Mouse (Mus musculus): ENCODE data around the gene Trip10. TPM values are rescaled to one million over a fixed set of nuclear protein-coding genes. Genes with fewer than 3 reads are reported as not detected.

Gene Trip10
- total and polyA plus RNA-seq, 3 experiments: 10.9 to 20.8 TPM; not detected in 1

- peak overlapping the region; percentile 12 to 31; a peak in 1 of 4 replicates for H3K4me3 ChIP-seq (ENCODE audit: control insufficient read depth in 1 of 2, insufficient read depth in 1 of 2, low read depth in 2 of 2, low read length in 2 of 2)
- H3K4me1 ChIP-seq (ENCODE audit: control insufficient read depth in 1 of 2, insufficient read depth in 2 of 2, low read length in 2 of 2): peaks cover 0 to 8% of the 10 kb centered on the region in 2 experiments; a peak in 2 of 4 replicates
- TF ChIP-seq ZNF384 (IDR thresholded peaks at IDR 0.05; ENCODE audit: low read depth, low read length) (no peak), KAT2A (conservative IDR thresholded peaks at IDR 0.05; ENCODE audit: low read depth, low read length) (no peak), ZKSCAN1 (IDR thresholded peaks at IDR 0.05; ENCODE audit: low read depth, low read length) (no peak), CHD2 (IDR thresholded peaks at IDR 0.05; ENCODE audit: low read length) (no peak), USF2 (IDR thresholded peaks at IDR 0.05; ENCODE audit: borderline replicate concordance in 1 of 2, insufficient read depth in 1 of 2, low read depth in 1 of 2, low read length in 2 of 2) (no peak), UBTF (IDR thresholded peaks at IDR 0.05; ENCODE audit: borderline replicate concordance, insufficient read depth, low read depth, low read length) (no peak), MEF2A (IDR thresholded peaks at IDR 0.05; ENCODE audit: extremely low read depth, insufficient replicate concordance, low read depth, low read length, poor library complexity, severe bottlenecking) (no peak), ETS1 (IDR thresholded peaks at IDR 0.05; ENCODE audit: low read depth, low read length) (no peak), ELF1 (IDR thresholded peaks at IDR 0.05; ENCODE audit: low read depth, low read length) (no peak), NRF1 (IDR thresholded peaks at IDR 0.05; ENCODE audit: insufficient read depth, low read depth, low read length, poor library complexity, severe bottlenecking) (no peak), EP300 (IDR thresholded peaks at IDR 0.05; ENCODE audit: low read depth in 1 of 2, low read length in 2 of 2) (no peak), E2F4 (IDR thresholded peaks at IDR 0.05; ENCODE audit: borderline replicate concordance, low read depth, low read length) (no peak), POLR2A (IDR thresholded peaks at IDR 0.05; ENCODE audit: control insufficient read depth in 1 of 2, insufficient read depth in 1 of 2, low read depth in 1 of 2, low read length in 2 of 2, poor library complexity in 1 of 2) (no peak), TAL1 (IDR thresholded peaks at IDR 0.05; ENCODE audit: low read length) (no peak), MAX (IDR thresholded peaks at IDR 0.05; ENCODE audit: low read length) (no peak), JUND (IDR thresholded peaks at IDR 0.05; ENCODE audit: low read depth, low read length) (no peak), TBP (IDR thresholded peaks at IDR 0.05; ENCODE audit: low read depth, low read length) (no peak), MYC (IDR thresholded peaks at IDR 0.05; ENCODE audit: low read depth, low read length) (no peak), RAD21 (IDR thresholded peaks at IDR 0.05; ENCODE audit: low read depth, low read length) (no peak), ZMIZ1 (IDR thresholded peaks at IDR 0.05; ENCODE audit: low read depth, low read length) (no peak)
These were observed 22.0 kb downstream of the Trip10 start for GRCm38 (mm10) chr17:57271301-57271700.

GRCm38 (mm10) chr17:57273846-57274245, 24.6 kb downstream of the Trip10 start:
- Histone ChIP-seq H3K27ac (ENCODE audit: control insufficient read depth, low read depth, low read length) (no peak overlapping the region), H3K4me3 (ENCODE audit: control insufficient read depth in 1 of 2, insufficient read depth in 1 of 2, low read depth in 2 of 2, low read length in 2 of 2) (no peak overlapping the region), H3K79me2 (ENCODE audit: control insufficient read depth, insufficient read depth, low read length, poor library complexity) (no peaks in the 10 kb centered on the region; the same call in 1 of the 2 replicates), H3K4me1 (ENCODE audit: control insufficient read depth in 1 of 2, insufficient read depth in 2 of 2, low read length in 2 of 2) (peaks cover 1 to 21% of the 10 kb centered on the region in 2 experiments; a peak in 2 of 4 replicates), H3K9ac (ENCODE audit: control insufficient read depth, low read depth, low read length, poor library complexity, severe bottlenecking) (no peak overlapping the region), H3K9me3 (replicated peaks; ENCODE audit: insufficient read depth, low read length) (no peaks in the 10 kb centered on the region), H3K27me3 (ENCODE audit: control insufficient read depth in 1 of 2, insufficient read depth in 2 of 2, low read length in 2 of 2) (no peaks in the 10 kb centered on the region), H3K36me3 (ENCODE audit: control insufficient read depth in 1 of 2, insufficient read depth in 2 of 2, low read length in 2 of 2) (peaks cover 0 to 6% of the 10 kb centered on the region in 2 experiments; a peak in 2 of 4 replicates)
- no peak for TF ChIP-seq MEF2A (IDR thresholded peaks at IDR 0.05; ENCODE audit: extremely low read depth, insufficient replicate concordance, low read depth, low read length, poor library complexity, severe bottlenecking)
- no peak for TF ChIP-seq ZKSCAN1 (IDR thresholded peaks at IDR 0.05; ENCODE audit: low read depth, low read length)
- TF ChIP-seq ZNF384 (IDR thresholded peaks at IDR 0.05; ENCODE audit: low read depth, low read length): no peak
- TF ChIP-seq BHLHE40 (IDR thresholded peaks at IDR 0.05; ENCODE audit: borderline replicate concordance, low read depth, low read length): no peak
- no peak for DNase-seq (ENCODE audit: low read depth, low spot score)

More at GRCm38 (mm10) chr17:57271301-57271700, 22.0 kb downstream of the Trip10 start:
- H3K36me3 ChIP-seq (ENCODE audit: control insufficient read depth in 1 of 2, insufficient read depth in 2 of 2, low read length in 2 of 2): peaks cover 0 to 2% of the 10 kb centered on the region in 2 experiments; a peak in 1 of 4 replicates
- H3K9me3 ChIP-seq (replicated peaks; ENCODE audit: insufficient read depth, low read length): no peaks in the 10 kb centered on the region
- H3K27ac ChIP-seq (ENCODE audit: control insufficient read depth, low read depth, low read length): no peak overlapping the region
- peak; percentile 44 for DNase-seq (ENCODE audit: low read depth, low spot score)
- H3K79me2 ChIP-seq (ENCODE audit: control insufficient read depth, insufficient read depth, low read length, poor library complexity): no peaks in the 10 kb centered on the region
- peak overlapping the region; percentile 42 for H3K9ac ChIP-seq (ENCODE audit: control insufficient read depth, low read depth, low read length, poor library complexity, severe bottlenecking)
- H3K27me3 ChIP-seq (ENCODE audit: control insufficient read depth in 1 of 2, insufficient read depth in 2 of 2, low read length in 2 of 2): no peaks in the 10 kb centered on the region

Data from MEL (cell line).